Mouse (Mus musculus) heart, embryonic 10.5 days (tissue): ENCODE data around the gene Cdc14a. TPM values are rescaled to one million over a fixed set of nuclear protein-coding genes. Genes with fewer than 3 reads are reported as not detected.
A peak's percentile ranks its signal among the peaks of the same experiment; 100 is the strongest.

Experiments
- DNase-seq: peaks from one replicate; pipeline ENCODE4 v3.0.0-alpha.2; 2017; ENCODE audit warnings: low spot score
- H3K27ac ChIP-seq: fragments of 300-500 bp; sonication (generic); 2 replicates; pipeline ENCODE4 v1.5.1; 2016; ENCODE audit warnings: mild to moderate bottlenecking
- H3K27me3 ChIP-seq: fragments of 300-500 bp; sonication (generic); 2 replicates; pipeline ENCODE4 v1.6.1; 2016; ENCODE audit warnings: mild to moderate bottlenecking; ENCODE audit not compliant: poor library complexity, insufficient read depth, severe bottlenecking
- H3K36me3 ChIP-seq: fragments of 300-500 bp; sonication (generic); 2 replicates; pipeline ENCODE4 v1.6.1; 2016; ENCODE audit warnings: mild to moderate bottlenecking, moderate library complexity
- H3K4me1 ChIP-seq: fragments of 300-500 bp; sonication (generic); 2 replicates; pipeline ENCODE4 v1.6.1; 2016; ENCODE audit warnings: mild to moderate bottlenecking
- H3K4me3 ChIP-seq: fragments of 300-500 bp; sonication (generic); 2 replicates; pipeline ENCODE4 v1.5.1; 2016; ENCODE audit warnings: mild to moderate bottlenecking, moderate library complexity
- H3K9me3 ChIP-seq: fragments of 300-500 bp; sonication (generic); 2 replicates; pipeline ENCODE4 v1.6.1; 2016; ENCODE audit warnings: mild to moderate bottlenecking, moderate library complexity
- WGBS: fragments of 180-500 bp; shearing (Covaris S2); methylation state at CpG from one replicate; pipeline ENCODE4 v1.1.7; 2016; 5-methylcytosine and 5-hydroxymethylcytosine counted together
- polyA plus RNA-seq: library from polyadenylated mRNA; unstranded; fragments of >200 nt; fragmentation: Nextera tagmentation; extraction: Ambion mirVana; gene quantifications from 2 replicates; pipeline ENCODE4 v1.2.1, GENCODE M21; 2016

The Cdc14a gene
- polyA plus RNA-seq, 1 experiment from 2014 or later = 8.6 TPM

DNA sequence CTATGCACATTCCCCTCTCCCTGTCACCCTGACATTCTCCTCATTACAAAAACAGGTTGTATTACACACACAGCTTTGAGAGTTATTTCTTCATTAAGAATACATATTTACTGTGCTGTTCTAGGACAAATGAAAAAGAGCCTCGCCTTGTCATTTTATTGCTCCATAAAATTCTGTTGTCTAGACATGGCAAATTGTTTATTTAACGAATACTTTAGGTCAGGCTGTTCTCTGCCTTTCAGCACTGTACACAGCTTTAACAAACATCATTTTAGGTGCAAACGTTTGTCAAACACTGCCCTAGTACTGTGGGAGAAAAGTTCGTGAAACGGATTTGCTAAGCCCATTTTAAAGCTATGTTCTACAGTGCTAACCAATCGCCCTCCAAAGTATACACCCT is 122.1 kb downstream of the Cdc14a start:
- Histone ChIP-seq H3K4me3 (no peak overlapping the region), H3K9me3 (no peaks in the 10 kb centered on the region), H3K36me3 (peaks cover 25% of the 10 kb centered on the region), H3K27me3 (no peaks in the 10 kb centered on the region), H3K4me1 (no peaks in the 10 kb centered on the region), H3K27ac (no peak overlapping the region)
- DNase-seq = no peak
- WGBS = 85% methylated on average over 6 of the region's 6 CpGs

DNA sequence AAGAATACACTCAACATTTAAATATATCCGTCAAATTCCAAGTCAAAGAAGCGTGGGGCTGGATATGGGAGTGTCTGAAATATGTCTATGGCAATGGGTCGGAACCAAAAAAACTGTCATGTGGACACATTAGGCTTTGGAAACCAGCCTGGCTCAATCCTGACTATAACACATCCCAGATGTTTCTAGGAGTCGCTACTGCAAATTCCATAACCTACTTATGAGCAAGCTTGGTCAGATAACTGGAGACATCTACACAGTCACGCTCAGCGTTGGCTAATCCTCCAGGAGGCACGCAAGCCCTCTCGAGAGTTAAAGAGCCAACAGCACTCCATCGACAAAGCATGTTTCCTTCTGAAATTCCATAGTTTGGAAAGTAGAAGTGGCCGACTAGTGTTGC is 125.1 kb downstream of the Cdc14a start:
- no peaks in the 10 kb centered on the region for H3K27me3 ChIP-seq
- peak; percentile 42 for DNase-seq
- H3K4me3 ChIP-seq = no peak overlapping the region
- WGBS = 92% methylated on average over 10 of the region's 10 CpGs
- H3K9me3 ChIP-seq = no peaks in the 10 kb centered on the region
- H3K27ac ChIP-seq = no peak overlapping the region
- no peaks in the 10 kb centered on the region for H3K4me1 ChIP-seq
- H3K36me3 ChIP-seq = peaks cover 36% of the 10 kb centered on the region

DNA sequence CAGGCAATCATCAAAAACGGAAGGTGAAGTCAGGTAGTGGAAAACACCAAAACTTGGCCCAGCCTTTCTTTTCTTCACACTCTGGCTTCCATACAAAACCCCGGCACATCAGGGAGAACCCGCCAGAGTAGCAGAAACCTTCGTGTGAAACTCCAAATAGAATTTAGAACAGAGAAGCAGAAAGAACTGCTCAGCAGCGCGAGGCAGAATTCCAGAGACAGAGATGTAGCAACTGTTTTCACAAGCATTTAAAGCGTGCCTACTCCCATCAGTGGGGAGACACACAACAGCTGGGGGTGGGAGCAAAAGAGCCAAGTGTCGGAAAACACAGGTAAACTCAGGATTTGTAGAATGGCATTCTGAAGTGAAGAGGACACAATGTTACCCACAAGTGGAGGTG is 125.8 kb downstream of the Cdc14a start:
- peaks cover 41% of the 10 kb centered on the region for H3K36me3 ChIP-seq
- H3K27ac ChIP-seq = no peak overlapping the region
- H3K4me1 ChIP-seq = no peaks in the 10 kb centered on the region
- WGBS = 91% methylated on average over 8 of the region's 8 CpGs
- H3K27me3 ChIP-seq = no peaks in the 10 kb centered on the region
- no peak overlapping the region for H3K4me3 ChIP-seq
- no peak for DNase-seq
- no peaks in the 10 kb centered on the region for H3K9me3 ChIP-seq

- Histone ChIP-seq H3K9me3 (no peaks in the 10 kb centered on the region), H3K27ac (no peak overlapping the region), H3K36me3 (peaks cover 45% of the 10 kb centered on the region), H3K4me3 (no peak overlapping the region), H3K4me1 (no peaks in the 10 kb centered on the region), H3K27me3 (no peaks in the 10 kb centered on the region)
- 88% methylated on average over 7 of the region's 7 CpGs for WGBS
- DNase-seq = peak; percentile 24
These were observed 126.7 kb downstream of the Cdc14a start for GRCm38 (mm10) chr3:116297170-116297569.

DNA sequence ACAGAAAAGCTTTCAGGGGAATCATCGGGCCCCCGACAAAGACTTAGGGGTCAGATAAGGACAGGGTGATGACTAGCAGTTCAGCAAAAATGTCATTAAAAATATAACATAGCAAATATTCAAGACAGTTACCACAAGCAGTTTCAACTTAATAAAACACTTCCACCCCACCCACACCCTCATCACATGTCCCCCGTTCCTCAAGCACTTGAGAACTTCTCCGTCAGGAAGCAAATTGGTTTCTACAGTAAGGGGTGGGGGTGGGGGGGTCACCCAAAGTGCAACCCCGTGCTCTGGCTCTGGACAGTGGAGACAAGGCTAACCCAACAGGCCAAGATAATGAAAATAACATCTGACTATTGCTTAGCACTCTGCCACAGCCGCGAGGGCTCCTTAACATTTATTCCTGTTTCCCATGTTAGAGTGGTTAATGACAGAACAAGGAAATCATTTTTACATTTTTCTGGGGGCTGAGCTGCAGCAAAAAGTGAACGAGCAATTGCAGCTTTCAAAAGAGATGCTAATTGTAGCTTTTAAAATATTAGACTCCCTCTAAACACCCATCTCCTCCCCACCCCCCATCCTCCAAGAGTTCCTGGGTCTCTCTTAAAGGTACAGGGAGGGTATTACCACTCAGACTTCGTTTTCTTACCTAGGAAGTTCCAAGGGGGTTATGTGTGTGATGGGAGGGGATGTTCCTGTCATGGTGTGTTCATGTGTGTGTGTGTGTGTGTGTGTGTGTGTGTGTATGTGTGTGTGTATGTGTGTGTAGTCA is 133.6 kb downstream of the Cdc14a start:
- WGBS = 79% methylated on average over 9 of the region's 9 CpGs
- H3K36me3 ChIP-seq = peaks cover 40% of the 10 kb centered on the region
- no peaks in the 10 kb centered on the region for H3K9me3 ChIP-seq
- no peak overlapping the region for H3K4me3 ChIP-seq
- no peak overlapping the region for H3K27ac ChIP-seq
- H3K4me1 ChIP-seq = 0 out of 2 replicates have a peak, but pooled peaks cover 4% of the 10 kb centered on the region
- DNase-seq = no peak
- no peaks in the 10 kb centered on the region for H3K27me3 ChIP-seq

GRCm38 (mm10) chr3:116288833-116289232 is 135.0 kb downstream of the Cdc14a start:
- Histone ChIP-seq H3K27ac (peak overlapping the region; percentile 22; the same call in 1 of the 2 replicates), H3K36me3 (peaks cover 30% of the 10 kb centered on the region), H3K27me3 (no peaks in the 10 kb centered on the region), H3K4me3 (no peak overlapping the region), H3K9me3 (no peaks in the 10 kb centered on the region), H3K4me1 (0 out of 2 replicates have a peak, but pooled peaks cover 4% of the 10 kb centered on the region)
- DNase-seq = no peak
- 54% methylated on average over 6 of the region's 6 CpGs for WGBS

DNA sequence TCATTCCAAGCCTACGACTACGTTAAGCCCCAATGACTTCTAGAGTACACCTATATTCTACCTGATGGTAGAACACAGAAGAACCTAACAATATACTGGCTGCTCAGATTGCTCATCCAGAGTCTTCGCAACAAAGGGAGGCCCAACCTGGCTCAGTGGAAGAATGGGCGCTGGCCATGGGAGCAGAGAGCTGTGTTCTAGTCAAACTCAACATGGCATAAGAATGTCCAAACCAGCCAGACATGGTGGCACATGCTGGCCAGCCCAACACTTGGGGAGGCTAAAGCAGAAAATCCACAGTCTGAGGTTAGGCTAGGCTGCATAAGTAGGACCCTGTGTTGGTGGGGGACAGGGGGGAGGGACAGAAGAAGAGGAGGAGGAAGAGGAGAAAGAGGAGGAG is 139.1 kb downstream of the Cdc14a start:
- no peak overlapping the region for H3K4me3 ChIP-seq
- peaks cover 8% of the 10 kb centered on the region for H3K4me1 ChIP-seq
- no peaks in the 10 kb centered on the region for H3K9me3 ChIP-seq
- no peaks in the 10 kb centered on the region for H3K27me3 ChIP-seq
- H3K36me3 ChIP-seq = peaks cover 8% of the 10 kb centered on the region
- H3K27ac ChIP-seq = no peak overlapping the region
- no peak for DNase-seq
- WGBS = 92% methylated on average over 4 of the region's 4 CpGs

GRCm38 (mm10) chr3:116283996-116284395 is 139.8 kb downstream of the Cdc14a start:
- Histone ChIP-seq H3K4me3 (no peak overlapping the region), H3K27ac (no peak overlapping the region), H3K4me1 (peaks cover 8% of the 10 kb centered on the region), H3K9me3 (no peaks in the 10 kb centered on the region), H3K27me3 (no peaks in the 10 kb centered on the region), H3K36me3 (peaks cover 6% of the 10 kb centered on the region; the same call in 1 of the 2 replicates)
- 66% methylated on average over 2 of the region's 2 CpGs for WGBS
- DNase-seq = no peak

DNA sequence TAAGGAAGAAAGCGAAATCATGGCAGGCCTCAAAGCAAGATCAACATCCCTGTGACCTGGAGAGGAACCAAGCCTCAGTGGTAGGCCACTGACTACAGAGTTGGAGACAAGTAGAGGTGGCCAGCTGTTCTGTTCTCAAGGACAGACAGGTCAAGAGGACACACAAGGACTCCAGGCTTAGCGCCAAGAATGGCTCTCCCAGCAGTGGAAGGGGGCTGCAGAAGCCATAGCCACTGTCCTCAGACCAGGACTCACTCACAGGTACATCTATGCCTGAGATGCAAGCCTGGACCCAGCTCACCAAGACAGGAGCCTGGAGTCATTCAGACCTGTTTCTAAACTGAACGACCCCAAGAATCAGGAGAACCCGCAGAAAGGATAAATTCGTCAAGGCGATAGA is 142.2 kb downstream of the Cdc14a start:
- no peak for DNase-seq
- Histone ChIP-seq H3K4me1 (peaks cover 4% of the 10 kb centered on the region), H3K9me3 (no peaks in the 10 kb centered on the region), H3K27me3 (no peaks in the 10 kb centered on the region), H3K27ac (no peak overlapping the region; the same call in 1 of the 2 replicates), H3K4me3 (no peak overlapping the region), H3K36me3 (peaks cover 9% of the 10 kb centered on the region; the same call in 1 of the 2 replicates)
- 88% methylated on average over 6 of the region's 6 CpGs for whole genome bisulfite sequencing

DNA sequence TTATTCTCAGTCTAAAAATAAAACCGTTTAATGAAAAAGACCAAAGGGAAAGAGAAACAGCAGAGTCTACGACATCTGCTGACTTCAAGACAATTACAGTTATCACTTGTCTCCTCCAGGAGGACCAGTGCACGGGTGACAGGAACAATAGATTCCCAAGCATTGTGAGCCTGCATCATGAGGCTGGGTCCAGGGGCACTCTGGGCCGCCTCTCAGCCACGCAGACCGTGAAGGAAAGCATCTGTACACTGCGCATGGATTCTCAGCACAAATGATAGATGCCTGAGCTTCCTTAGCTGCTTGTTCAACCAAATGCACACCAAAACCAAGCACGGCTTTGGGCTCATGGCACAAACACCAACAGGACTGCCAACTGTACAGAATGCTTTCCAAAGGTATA is 146.7 kb downstream of the Cdc14a start:
- Histone ChIP-seq H3K27me3 (no peaks in the 10 kb centered on the region), H3K4me1 (peaks cover 4% of the 10 kb centered on the region), H3K36me3 (peaks cover 12% of the 10 kb centered on the region; the same call in 1 of the 2 replicates), H3K27ac (no peak overlapping the region), H3K4me3 (no peak overlapping the region), H3K9me3 (no peaks in the 10 kb centered on the region)
- DNase-seq = no peak
- 84% methylated on average over 8 of the region's 8 CpGs for WGBS

- H3K27ac ChIP-seq = no peak overlapping the region
- peaks cover 3% of the 10 kb centered on the region; the same call in 1 of the 2 replicates for H3K36me3 ChIP-seq
- no peaks in the 10 kb centered on the region for H3K27me3 ChIP-seq
- no peaks in the 10 kb centered on the region for H3K9me3 ChIP-seq
- WGBS = 80% methylated on average over 6 of the region's 6 CpGs
- H3K4me1 ChIP-seq = no peaks in the 10 kb centered on the region
- H3K4me3 ChIP-seq = no peak overlapping the region
- no peak for DNase-seq
These were observed 152.2 kb downstream of the Cdc14a start for GRCm38 (mm10) chr3:116271679-116272078.

DNA sequence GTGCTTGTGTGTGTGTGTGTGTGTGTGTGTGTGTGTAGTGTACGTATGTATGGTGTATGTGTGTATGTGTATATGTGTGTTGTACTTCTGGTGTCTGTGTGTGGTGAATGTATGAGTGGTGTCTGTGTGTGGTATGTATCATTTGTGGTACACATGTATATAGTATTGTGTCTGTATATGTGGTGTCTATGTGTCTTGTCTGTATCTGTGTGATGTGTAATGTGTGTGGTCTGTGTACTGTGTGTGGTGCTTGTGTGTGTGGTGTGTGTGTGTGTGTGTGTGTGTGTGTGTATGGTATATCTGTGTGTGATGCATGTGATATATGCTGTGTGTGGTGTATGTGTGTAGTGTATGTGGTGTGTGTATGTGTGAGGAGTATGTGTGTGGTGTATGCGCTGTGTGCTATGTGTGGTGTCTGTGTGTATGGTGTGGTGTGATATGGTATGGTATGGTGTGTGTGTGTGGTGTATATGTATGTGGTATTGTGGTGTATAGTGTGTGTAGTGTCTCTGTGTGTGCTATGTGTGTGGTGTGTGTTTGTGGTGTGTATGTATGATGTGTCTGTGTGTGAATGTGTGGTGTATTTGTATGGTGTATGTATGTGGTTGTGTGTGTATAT is 156.7 kb downstream of the Cdc14a start:
- Histone ChIP-seq H3K4me3 (no peak overlapping the region), H3K9me3 (no peaks in the 10 kb centered on the region), H3K4me1 (no peaks in the 10 kb centered on the region), H3K27me3 (no peaks in the 10 kb centered on the region), H3K36me3 (no peaks in the 10 kb centered on the region), H3K27ac (no peak overlapping the region)
- no peak for DNase-seq
- 79% methylated on average over 2 of the region's 2 CpGs for WGBS

GRCm38 (mm10) chr3:116266360-116266759 is 157.5 kb downstream of the Cdc14a start:
- no peak for DNase-seq
- H3K4me1 ChIP-seq = no peaks in the 10 kb centered on the region
- WGBS = 89% methylated on average over 3 of the region's 3 CpGs
- no peaks in the 10 kb centered on the region for H3K27me3 ChIP-seq
- no peak overlapping the region for H3K27ac ChIP-seq
- no peaks in the 10 kb centered on the region for H3K9me3 ChIP-seq
- no peak overlapping the region for H3K4me3 ChIP-seq
- H3K36me3 ChIP-seq = no peaks in the 10 kb centered on the region
